Mouse (Mus musculus) small intestine, adult 2 months (tissue): ENCODE data around the gene Samd4. TPM values are rescaled to one million over a fixed set of nuclear protein-coding genes. Genes with fewer than 3 reads are reported as not detected.

ENCODE experiments used
- H3K27ac ChIP-seq: fragments of 200-500 bp; 2 replicates; pipeline ENCODE4 v1.5.1; 2012; ENCODE audit warnings: low read depth, low read length, control low read depth, inconsistent platforms; ENCODE audit not compliant: insufficient read depth
- H3K27me3 ChIP-seq: fragments of 200-500 bp; 2 replicates; pipeline ENCODE4 v1.6.1; 2012; ENCODE audit warnings: mild to moderate bottlenecking, moderate library complexity, low read length, inconsistent platforms; ENCODE audit not compliant: control insufficient read depth, insufficient read depth
- H3K36me3 ChIP-seq: fragments of 200-500 bp; 2 replicates; pipeline ENCODE4 v1.6.1; 2012; ENCODE audit warnings: mild to moderate bottlenecking, low read length, control low read depth, inconsistent platforms; ENCODE audit not compliant: control insufficient read depth, insufficient read depth
- H3K4me1 ChIP-seq: fragments of 200-500 bp; 2 replicates; pipeline ENCODE4 v1.6.1; 2012; ENCODE audit warnings: low read length, inconsistent platforms, mixed read lengths; ENCODE audit not compliant: control insufficient read depth, insufficient read depth, insufficient read length
- H3K4me3 ChIP-seq: fragments of 200-500 bp; 2 replicates; pipeline ENCODE4 v1.5.1; 2012; ENCODE audit warnings: low read depth, mild to moderate bottlenecking, control low read depth, inconsistent platforms, low read length, moderate library complexity
- CTCF ChIP-seq: fragments of 200-500 bp; IDR thresholded peaks from 2 replicates; pipeline ENCODE4 v1.5.1; 2012; ENCODE audit warnings: low read depth, mild to moderate bottlenecking, control low read depth, inconsistent platforms, low read length, moderate library complexity, mixed read lengths; ENCODE audit not compliant: insufficient replicate concordance, insufficient read length; ENCODE audit errors: extremely low read depth
- POLR2A ChIP-seq: fragments of 200-500 bp; IDR thresholded peaks from 2 replicates; pipeline ENCODE4 v1.6.1; 2012; ENCODE audit warnings: low read depth, mild to moderate bottlenecking, control low read depth, inconsistent platforms, low read length, moderate library complexity
- WGBS: fragments of 180-500 bp; shearing (Covaris S2); methylation state at CpG from one replicate; pipeline ENCODE4 v1.1.7; 2018; 5-methylcytosine and 5-hydroxymethylcytosine counted together
- polyA plus RNA-seq: library from polyadenylated mRNA; depleted of rRNA; stranded (reverse); fragments of >200 nt; gene quantifications from 2 replicates; pipeline ENCODE4 v1.2.3, GENCODE M21; 2012

The Samd4 gene
- polyA plus RNA-seq, 1 experiment = 3.2 TPM

GRCm38 (mm10) chr14:46862922-46863321, 19.7 kb upstream of the Samd4 start:
- no peak overlapping the region for H3K4me3 ChIP-seq
- H3K27ac ChIP-seq = no peak overlapping the region
- TF ChIP-seq CTCF (no peak), POLR2A (no peak)
- no peaks in the 10 kb centered on the region for H3K4me1 ChIP-seq
- no peaks in the 10 kb centered on the region for H3K36me3 ChIP-seq
- H3K27me3 ChIP-seq = no peaks in the 10 kb centered on the region
- WGBS = 88% methylated on average over 5 of the region's 5 CpGs

DNA sequence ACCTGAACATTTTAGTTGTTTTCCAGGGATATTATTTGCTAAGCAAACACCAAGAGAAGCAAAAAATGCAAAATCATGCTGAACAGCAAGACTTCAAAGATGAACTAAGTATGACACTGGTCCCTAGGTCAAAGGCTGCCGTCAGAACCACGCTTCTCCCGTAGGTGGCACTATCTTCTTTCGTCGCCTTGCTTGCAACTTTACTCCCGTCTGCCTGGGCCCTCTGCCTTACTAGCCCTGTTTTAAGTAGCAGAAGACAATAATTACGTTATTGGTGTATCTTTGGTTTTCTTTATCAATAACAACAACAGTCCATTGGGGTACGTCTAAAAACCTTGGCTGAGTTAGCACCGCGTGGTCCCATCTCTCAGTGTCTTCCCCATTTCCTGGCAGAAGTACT, 1.7 kb upstream of the Samd4 start:
- WGBS = 8% methylated on average over 10 of the region's 10 CpGs
- peaks cover 36% of the 10 kb centered on the region for H3K27me3 ChIP-seq
- H3K4me3 ChIP-seq = no peak overlapping the region
- no peaks in the 10 kb centered on the region for H3K36me3 ChIP-seq
- TF ChIP-seq CTCF (peak; percentile 72; the same call in 1 of the 2 replicates), POLR2A (no peak)
- H3K4me1 ChIP-seq = peaks cover 20% of the 10 kb centered on the region
- no peak overlapping the region for H3K27ac ChIP-seq

DNA sequence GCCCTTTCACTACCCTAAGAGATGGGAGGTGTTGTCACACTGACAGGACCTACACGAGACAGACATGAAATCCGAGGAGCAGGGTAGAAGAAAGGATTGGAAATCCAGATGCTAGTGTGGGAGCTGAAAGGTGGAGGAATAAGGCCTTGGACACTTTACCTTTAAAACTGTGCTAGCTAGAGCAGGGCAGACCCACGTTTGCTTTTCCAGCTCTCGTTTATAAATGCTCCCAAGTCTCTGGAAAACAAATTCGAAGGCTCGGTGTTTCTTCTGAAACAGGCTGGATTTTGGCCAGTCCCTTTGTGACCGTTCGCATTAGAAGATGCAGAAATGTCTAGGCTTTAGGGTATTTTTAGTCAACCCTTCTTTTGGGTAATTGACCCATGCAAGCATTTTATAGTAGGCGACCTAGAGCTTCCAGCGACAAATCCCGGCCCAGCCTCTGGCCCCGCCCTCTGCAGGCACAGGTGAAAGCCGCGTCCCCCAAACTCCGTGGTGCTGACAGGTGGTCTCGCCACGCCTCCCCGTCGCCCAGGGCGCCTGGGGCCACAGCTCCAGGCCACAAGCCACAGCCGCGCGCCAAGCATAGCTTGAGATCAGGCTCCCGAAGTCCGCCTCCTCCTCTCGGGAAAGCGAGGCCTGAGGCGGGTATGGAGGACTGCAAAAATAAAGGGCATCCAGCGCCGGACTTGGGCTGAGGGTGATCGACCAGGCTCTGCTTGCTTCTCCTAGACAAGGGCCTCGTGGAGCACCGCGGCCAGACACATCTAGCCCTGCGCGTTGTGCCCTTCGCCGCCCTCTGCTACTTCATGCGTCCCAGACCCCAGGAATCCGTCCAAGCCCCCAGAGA, 848 bp upstream of the Samd4 start:
- TF ChIP-seq CTCF (no peak), POLR2A (no peak)
- peaks cover 20% of the 10 kb centered on the region for H3K4me1 ChIP-seq
- H3K27me3 ChIP-seq = peaks cover 36% of the 10 kb centered on the region
- H3K27ac ChIP-seq = peak overlapping the region; percentile 46; the same call in 1 of the 2 replicates
- WGBS = 13% methylated on average over 40 of the region's 40 CpGs
- peak overlapping the region; percentile 67 for H3K4me3 ChIP-seq
- H3K36me3 ChIP-seq = no peaks in the 10 kb centered on the region

DNA sequence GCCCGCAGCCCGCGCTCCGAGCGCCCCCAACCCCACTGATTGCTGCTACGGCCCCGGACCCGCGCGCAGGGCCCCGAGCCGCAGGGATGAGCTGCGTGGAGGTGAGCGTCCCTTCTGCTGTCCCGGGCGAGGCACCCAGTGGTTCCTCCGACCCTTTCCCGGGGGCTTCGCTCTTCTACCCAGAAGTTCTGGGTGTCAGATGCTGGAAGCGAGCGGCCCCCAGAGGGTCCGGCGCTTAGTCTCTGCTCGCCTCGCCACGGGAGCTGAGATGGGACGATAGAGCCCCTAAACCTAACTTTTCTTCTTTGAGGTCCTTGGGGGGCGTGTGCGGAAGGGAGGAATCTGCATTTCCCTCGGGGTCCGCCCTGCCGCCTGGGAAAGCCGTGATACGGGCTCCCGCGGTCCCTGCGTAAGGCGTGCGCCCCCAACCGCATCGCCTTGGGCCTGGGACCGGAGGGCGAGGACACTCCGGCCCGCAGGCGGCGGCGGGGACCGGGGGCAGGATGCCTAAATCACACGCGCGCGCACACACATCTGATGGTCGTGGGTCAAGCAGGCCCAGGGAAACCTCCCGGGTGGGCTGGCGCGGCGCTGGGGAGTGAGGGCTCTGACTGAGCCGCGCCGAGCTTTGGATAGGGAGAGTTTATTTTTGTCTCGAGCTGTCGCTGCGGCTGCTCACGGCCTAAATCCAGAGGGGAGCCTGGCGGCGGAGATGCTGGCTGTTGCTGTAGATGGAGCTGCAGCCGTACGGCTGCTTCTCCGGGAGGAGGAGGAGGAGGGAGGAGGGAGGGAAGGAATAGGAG, 615 bp downstream of the Samd4 start:
- under 1% methylated on average over 65 of the region's 70 CpGs for WGBS
- TF ChIP-seq CTCF (no peak), POLR2A (no peak)

DNA sequence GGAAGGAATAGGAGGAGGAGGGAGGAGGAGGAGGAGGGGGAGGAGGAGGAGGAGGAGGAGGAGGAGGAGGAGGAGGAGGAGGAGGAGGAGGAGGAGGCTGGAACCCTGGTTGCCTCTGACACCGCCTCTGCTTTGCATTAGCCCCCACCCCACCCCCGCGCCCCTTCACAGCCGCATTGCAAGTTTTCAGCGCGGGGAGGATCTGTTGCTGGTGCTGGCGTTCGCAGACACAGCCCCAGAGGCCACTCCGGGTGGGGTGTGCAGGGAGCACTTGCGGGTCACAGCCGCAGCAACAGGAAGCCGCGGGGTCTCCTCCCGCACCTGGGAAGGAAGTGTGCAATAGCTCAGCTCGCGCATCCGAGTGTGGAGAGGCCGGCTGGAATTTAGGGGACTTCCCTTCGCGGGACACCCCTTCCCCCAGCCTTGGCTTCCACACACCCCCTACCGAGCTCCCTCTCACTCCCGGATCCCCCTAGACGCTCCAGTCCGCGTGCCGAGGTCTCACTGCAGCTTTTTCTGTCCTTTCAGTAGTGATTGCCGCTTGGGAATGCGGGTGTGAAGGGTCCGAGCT, 1.3 kb downstream of the Samd4 start:
- H3K27ac ChIP-seq = no peak overlapping the region
- TF ChIP-seq POLR2A = no peak
- TF ChIP-seq CTCF = no peak
- peaks cover 36% of the 10 kb centered on the region for H3K27me3 ChIP-seq
- peaks cover 20% of the 10 kb centered on the region for H3K4me1 ChIP-seq
- H3K36me3 ChIP-seq = no peaks in the 10 kb centered on the region
- whole genome bisulfite sequencing = under 1% methylated on average over 29 of the region's 29 CpGs
- H3K4me3 ChIP-seq = peak overlapping the region; percentile 67

More for the DNA sequence above, 615 bp downstream of the Samd4 start:
- Histone ChIP-seq H3K4me1 (peaks cover 20% of the 10 kb centered on the region), H3K36me3 (no peaks in the 10 kb centered on the region), H3K27ac (peak overlapping the region; percentile 49; the same call in 1 of the 2 replicates), H3K4me3 (peak overlapping the region; percentile 67), H3K27me3 (peaks cover 36% of the 10 kb centered on the region)

GRCm38 (mm10) chr14:46884701-46885428, 2.2 kb downstream of the Samd4 start:
- Histone ChIP-seq H3K27me3 (peaks cover 36% of the 10 kb centered on the region), H3K4me3 (peak overlapping the region; percentile 67), H3K27ac (peak overlapping the region; percentile 50), H3K4me1 (peaks cover 20% of the 10 kb centered on the region), H3K36me3 (no peaks in the 10 kb centered on the region)
- whole genome bisulfite sequencing = under 1% methylated on average over 49 of the region's 52 CpGs
- TF ChIP-seq POLR2A (no peak), CTCF (no peak)

GRCm38 (mm10) chr14:46885429-46885755, 2.7 kb downstream of the Samd4 start:
- TF ChIP-seq CTCF (no peak), POLR2A (no peak)
- peak overlapping the region; percentile 67 for H3K4me3 ChIP-seq
- H3K4me1 ChIP-seq = peaks cover 20% of the 10 kb centered on the region
- H3K36me3 ChIP-seq = no peaks in the 10 kb centered on the region
- H3K27me3 ChIP-seq = peaks cover 36% of the 10 kb centered on the region
- peak overlapping the region; percentile 35; the same call in 1 of the 2 replicates for H3K27ac ChIP-seq
- WGBS = 12% methylated on average over 7 of the region's 7 CpGs
